Mouse (Mus musculus) myocyte (in vitro differentiated cells): ENCODE data around the gene Ccdc36.

ENCODE experiments used
- CEBPB ChIP-seq: IDR thresholded peaks from 2 replicates; pipeline ENCODE4 v1.6.1; 2011; ENCODE audit warnings: mild to moderate bottlenecking, moderate library complexity; ENCODE audit not compliant: poor library complexity, insufficient read depth, severe bottlenecking
- E2F4 ChIP-seq: IDR thresholded peaks from one replicate; pipeline ENCODE4 v1.6.1; 2011; ENCODE audit warnings: mild to moderate bottlenecking, control low read depth, moderate library complexity; ENCODE audit not compliant: insufficient read depth
- MAX ChIP-seq: IDR thresholded peaks from one replicate; pipeline ENCODE4 v1.6.1; 2011; ENCODE audit warnings: low read depth, mild to moderate bottlenecking, control low read depth
- MYOD1 ChIP-seq, 3 experiments: IDR thresholded peaks; one replicate each; pipeline ENCODE4 v1.6.1; 2011; ENCODE audit warnings: control low read depth in 2 of 3, low read depth in 2 of 3, mild to moderate bottlenecking in 2 of 3, moderate library complexity in 1 of 3; ENCODE audit not compliant: insufficient read length in 2 of 3, control insufficient read depth in 1 of 3
- MYOG ChIP-seq, 3 experiments: IDR thresholded peaks; one replicate each; pipeline ENCODE4 v1.6.1; 2011; ENCODE audit warnings: control low read depth in 2 of 3, low read depth in 2 of 3, mild to moderate bottlenecking in 2 of 3; ENCODE audit not compliant: insufficient read length in 2 of 3, control insufficient read depth in 1 of 3, insufficient read depth in 1 of 3
- POLR2A ChIP-seq: IDR thresholded peaks from one replicate; pipeline ENCODE4 v1.6.1; 2011; ENCODE audit warnings: low read depth, mild to moderate bottlenecking, control low read depth, moderate library complexity; ENCODE audit not compliant: insufficient read length
- POLR2AphosphoS2 ChIP-seq: IDR thresholded peaks from one replicate; pipeline ENCODE4 v1.6.1; 2011; ENCODE audit warnings: low read depth, control low read depth; ENCODE audit not compliant: insufficient read length
- REST ChIP-seq: IDR thresholded peaks from one replicate; pipeline ENCODE4 v1.6.1; 2011; ENCODE audit warnings: mild to moderate bottlenecking, control low read depth, moderate library complexity; ENCODE audit not compliant: insufficient read depth, insufficient read length
- SRF ChIP-seq: IDR thresholded peaks from one replicate; pipeline ENCODE4 v1.6.1; 2011; ENCODE audit warnings: low read depth; ENCODE audit not compliant: control insufficient read depth, insufficient read length
- TCF12 ChIP-seq: IDR thresholded peaks from one replicate; pipeline ENCODE4 v1.6.1; 2011; ENCODE audit warnings: mild to moderate bottlenecking, control low read depth; ENCODE audit not compliant: poor library complexity, insufficient read depth, severe bottlenecking
- TCF3 ChIP-seq: IDR thresholded peaks from one replicate; pipeline ENCODE4 v1.6.1; 2011; ENCODE audit warnings: low read depth, control low read depth; ENCODE audit not compliant: insufficient read length
- USF1 ChIP-seq: IDR thresholded peaks from one replicate; pipeline ENCODE4 v1.6.1; 2011; ENCODE audit warnings: low read depth, mild to moderate bottlenecking, control low read depth, moderate library complexity

DNA sequence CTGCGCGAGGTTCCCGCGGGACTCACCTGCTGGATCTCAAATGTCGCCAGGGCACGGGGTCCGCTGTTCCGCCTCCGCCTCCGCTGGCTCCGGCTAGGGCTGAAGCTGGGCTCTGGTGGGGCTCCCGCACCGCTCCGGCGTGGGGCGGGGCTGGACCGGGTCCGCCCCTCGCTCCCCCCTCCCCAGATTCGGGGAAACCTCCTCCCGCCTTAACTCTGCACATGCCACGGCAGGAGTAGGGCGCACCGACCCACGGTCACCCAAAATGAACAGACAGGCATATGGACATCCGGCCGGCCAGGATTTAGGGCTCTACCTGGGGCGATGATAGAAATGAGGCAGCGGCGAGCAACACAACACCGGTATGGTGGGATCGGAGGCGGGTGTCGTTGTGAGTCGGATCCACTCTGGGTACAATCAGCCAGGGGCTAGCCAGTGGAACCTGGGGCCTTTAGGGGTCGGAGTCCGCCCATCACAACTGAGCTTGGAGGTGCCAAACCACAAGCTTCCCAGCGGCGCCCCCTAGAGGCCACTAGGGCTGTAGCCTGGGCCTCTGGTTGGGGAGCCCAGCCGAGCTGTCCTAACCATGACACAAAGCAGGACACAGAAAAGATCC is 24.1 kb upstream of the Ccdc36 start:
- TF ChIP-seq POLR2A (no peak), POLR2AphosphoS2 (no peak), CEBPB (no peak), MAX (no peak), USF1 (no peak), MYOD1 (IDR thresholded peaks at IDR 0.05; ENCODE audit: control insufficient read depth in 1 of 3, insufficient read length in 2 of 3, low read depth in 2 of 3) (no peak), TCF12 (no peak), E2F4 (no peak), SRF (no peak), TCF3 (no peak), MYOG (IDR thresholded peaks at IDR 0.05; ENCODE audit: control insufficient read depth in 1 of 3, insufficient read depth in 1 of 3, insufficient read length in 2 of 3, low read depth in 2 of 3) (no peak), REST (no peak)
